Mouse (Mus musculus) CH12.LX (cell line): ENCODE measurements around the gene Amotl1. TPM values are rescaled to one million over a fixed set of nuclear protein-coding genes. Genes with fewer than 3 reads are reported as not detected.

Source experiments
- DNase-seq: peaks from one replicate; pipeline ENCODE4 v3.0.0-alpha.2; 2013; ENCODE audit errors: extremely low read depth
- H3K27ac ChIP-seq: 2 replicates; pipeline ENCODE4 v1.5.1; 2012; ENCODE audit warnings: low read depth, mild to moderate bottlenecking, control low read depth, moderate library complexity; ENCODE audit not compliant: insufficient read depth
- H3K27me3 ChIP-seq: replicated peaks from 2 replicates; pipeline ENCODE3; 2012; ENCODE audit warnings: inconsistent platforms
- H3K36me3 ChIP-seq, 2 experiments: replicated peaks in 1 of 2; 2 replicates each; pipeline versions ENCODE3 to v1.6.1; 2012; ENCODE audit warnings: inconsistent platforms in 1 of 2, low read length in 1 of 2, mild to moderate bottlenecking in 1 of 2, mixed read lengths in 1 of 2, moderate library complexity in 1 of 2; ENCODE audit not compliant: control insufficient read depth in 1 of 2, insufficient read depth in 1 of 2
- H3K4me1 ChIP-seq, 2 experiments: 2 replicates each; pipeline ENCODE4 v1.6.1; 2012; ENCODE audit warnings: inconsistent platforms in 1 of 2, moderate library complexity in 1 of 2; ENCODE audit not compliant: insufficient read depth in 2 of 2, control insufficient read depth in 1 of 2
- H3K4me2 ChIP-seq: 2 replicates; pipeline ENCODE4 v1.6.1; 2012; ENCODE audit warnings: low read depth, mild to moderate bottlenecking, control low read depth; ENCODE audit not compliant: poor library complexity, insufficient read depth, severe bottlenecking
- H3K4me3 ChIP-seq, 3 experiments: fragments of 150-350 bp in 1 of 3; sonication (generic) in 1 of 3; replicated peaks in 1 of 3; 2 replicates each; pipeline versions ENCODE3 to v1.5.1; 2011 to 2012; ENCODE audit warnings: low read depth in 2 of 3, low read length in 2 of 3, mild to moderate bottlenecking in 2 of 3, moderate library complexity in 2 of 3, control low read depth in 1 of 3, improper control_type of control experiment in 1 of 3, inconsistent platforms in 1 of 3, mixed read lengths in 1 of 3; ENCODE audit not compliant: poor library complexity in 1 of 3
- H3K79me2 ChIP-seq: replicated peaks from 2 replicates; pipeline ENCODE4 v1.6.1; 2012; ENCODE audit warnings: mild to moderate bottlenecking, moderate library complexity; ENCODE audit not compliant: control insufficient read depth, poor library complexity, insufficient read depth, severe bottlenecking; ENCODE audit errors: extremely low read depth
- H3K9ac ChIP-seq: 2 replicates; pipeline ENCODE4 v1.6.1; 2012; ENCODE audit warnings: low read depth, mild to moderate bottlenecking, control low read depth, moderate library complexity; ENCODE audit not compliant: insufficient read depth
- H3K9me3 ChIP-seq: replicated peaks from 2 replicates; pipeline ENCODE3; 2012; ENCODE audit warnings: low read length, inconsistent platforms, mixed read lengths
- CHD2 ChIP-seq: IDR thresholded peaks from 2 replicates; pipeline ENCODE4 v1.6.1; 2011; ENCODE audit warnings: low read length, improper control_type of control experiment
- CTCF ChIP-seq, 2 experiments: IDR thresholded peaks in 1 of 2; conservative IDR thresholded peaks in 1 of 2; 2 replicates each; pipeline ENCODE4 v1.5.1; 2011 to 2012; ENCODE audit warnings: low read depth in 2 of 2, low read length in 2 of 2, improper control_type of control experiment in 1 of 2, inconsistent platforms in 1 of 2, mild to moderate bottlenecking in 1 of 2, moderate library complexity in 1 of 2
- E2F4 ChIP-seq: IDR thresholded peaks from 2 replicates; pipeline ENCODE4 v1.6.1; 2011; ENCODE audit warnings: low read depth, low read length, improper control_type of control experiment; ENCODE audit not compliant: insufficient replicate concordance
- ELF1 ChIP-seq: IDR thresholded peaks from 2 replicates; pipeline ENCODE4 v1.6.1; 2014; ENCODE audit warnings: low read depth, mild to moderate bottlenecking, inconsistent platforms, low read length, improper control_type of control experiment
- EP300 ChIP-seq: IDR thresholded peaks from 2 replicates; pipeline ENCODE4 v1.6.1; 2011; ENCODE audit warnings: low read length, improper control_type of control experiment
- ETS1 ChIP-seq: conservative IDR thresholded peaks from 2 replicates; pipeline ENCODE4 v1.6.1; 2012; ENCODE audit warnings: low read depth, mild to moderate bottlenecking, inconsistent platforms, low read length, improper control_type of control experiment, moderate library complexity
- JUN ChIP-seq: IDR thresholded peaks from 2 replicates; pipeline ENCODE4 v1.6.1; 2011; ENCODE audit warnings: low read depth, mild to moderate bottlenecking, low read length, improper control_type of control experiment, moderate library complexity; ENCODE audit not compliant: insufficient read depth
- JUND ChIP-seq: conservative IDR thresholded peaks from 2 replicates; pipeline ENCODE4 v1.6.1; 2011; ENCODE audit warnings: low read depth, low read length, improper control_type of control experiment
- KAT2A ChIP-seq: IDR thresholded peaks from 2 replicates; pipeline ENCODE4 v1.6.1; 2012; ENCODE audit warnings: low read length, improper control_type of control experiment, inconsistent platforms; ENCODE audit not compliant: insufficient replicate concordance
- MAFK ChIP-seq: IDR thresholded peaks from 2 replicates; pipeline ENCODE4 v1.6.1; 2011; ENCODE audit warnings: low read length, improper control_type of control experiment; ENCODE audit not compliant: insufficient replicate concordance
- MAX ChIP-seq: IDR thresholded peaks from 2 replicates; pipeline ENCODE4 v1.6.1; 2011; ENCODE audit warnings: low read length, improper control_type of control experiment
- MAZ ChIP-seq: IDR thresholded peaks from 2 replicates; pipeline ENCODE4 v1.6.1; 2012; ENCODE audit warnings: low read depth, mild to moderate bottlenecking, inconsistent platforms, low read length, improper control_type of control experiment, moderate library complexity
- MXI1 ChIP-seq: IDR thresholded peaks from 2 replicates; pipeline ENCODE4 v1.6.1; 2011; ENCODE audit warnings: mild to moderate bottlenecking, low read depth, low read length, improper control_type of control experiment
- MYC ChIP-seq: IDR thresholded peaks from 2 replicates; pipeline ENCODE4 v1.6.1; 2011; ENCODE audit warnings: low read depth, mild to moderate bottlenecking, improper control_type of control experiment, low read length
- NELFE ChIP-seq: IDR thresholded peaks from 2 replicates; pipeline ENCODE4 v1.6.1; 2011; ENCODE audit warnings: low read depth, low read length, improper control_type of control experiment
- NRF1 ChIP-seq: IDR thresholded peaks from 2 replicates; pipeline ENCODE4 v1.6.1; 2014; ENCODE audit warnings: low read depth, mild to moderate bottlenecking, inconsistent platforms, low read length, improper control_type of control experiment, moderate library complexity
- PAX5 ChIP-seq: IDR thresholded peaks from 2 replicates; pipeline ENCODE4 v1.6.1; 2012; ENCODE audit warnings: low read length, inconsistent platforms, mixed read lengths
- POLR2A ChIP-seq: IDR thresholded peaks from 2 replicates; pipeline ENCODE4 v1.6.1; 2011; ENCODE audit warnings: low read depth, mild to moderate bottlenecking, improper control_type of control experiment, low read length
- RCOR1 ChIP-seq: conservative IDR thresholded peaks from 2 replicates; pipeline ENCODE4 v1.6.1; 2012; ENCODE audit warnings: low read depth, mild to moderate bottlenecking, inconsistent platforms, low read length, improper control_type of control experiment
- TBP ChIP-seq: conservative IDR thresholded peaks from 2 replicates; pipeline ENCODE4 v1.6.1; 2011; ENCODE audit warnings: low read depth, low read length, improper control_type of control experiment
- TCF12 ChIP-seq: IDR thresholded peaks from 2 replicates; pipeline ENCODE4 v1.6.1; 2014; ENCODE audit warnings: low read depth, mild to moderate bottlenecking, inconsistent platforms, low read length, improper control_type of control experiment
- USF1 ChIP-seq: IDR thresholded peaks from 2 replicates; pipeline ENCODE4 v1.6.1; 2014; ENCODE audit warnings: low read depth, mild to moderate bottlenecking, inconsistent platforms, low read length, improper control_type of control experiment
- ZC3H11A ChIP-seq: IDR thresholded peaks from 2 replicates; pipeline ENCODE4 v1.6.1; 2012; ENCODE audit warnings: low read depth, mild to moderate bottlenecking, inconsistent platforms, low read length, improper control_type of control experiment
- ZKSCAN1 ChIP-seq: IDR thresholded peaks from 2 replicates; pipeline ENCODE4 v1.6.1; 2012; ENCODE audit warnings: low read depth, inconsistent platforms, low read length, improper control_type of control experiment, borderline replicate concordance
- ZMIZ1 ChIP-seq: IDR thresholded peaks from 2 replicates; pipeline ENCODE4 v1.6.1; 2012; ENCODE audit warnings: low read depth, mild to moderate bottlenecking, inconsistent platforms, low read length, improper control_type of control experiment
- dilution Hi-C: fragments of 300-500 bp; cut with MboI; formaldehyde crosslinking; loops from 2 replicates; pipeline ENCODE4 v1.14.3; 2020; ENCODE audit warnings: low sequenced_read_pairs; ENCODE audit not compliant: extremely low pct_unique_long_range_greater_than_20kb, extremely low pct_ligation_motif_present
- in situ Hi-C: fragments of 300-500 bp; cut with MboI; formaldehyde crosslinking; loops from 3 replicates; pipeline ENCODE4 v1.14.3; 2019; ENCODE audit warnings: low sequenced_read_pairs, low pct_ligation_motif_present, low pct_unique_long_range_greater_than_20kb, mixed read lengths
- polyA plus RNA-seq: library from polyadenylated mRNA; unstranded; fragments of >175 nt; gene quantifications from 2 replicates; pipeline ENCODE4 v1.2.1, GENCODE M21; 2012; ENCODE audit warnings: low read depth; ENCODE audit not compliant: insufficient read length
- total RNA-seq, 2 experiments: library from RNA; depleted of rRNA; stranded (reverse); fragments of 300-350 nt in 1 of 2; fragments of >200 nt in 1 of 2; gene quantifications; 2 replicates each; pipeline ENCODE4 v1.2.3; 2012 to 2014

Gene Amotl1
- total and polyA plus RNA-seq, 3 experiments, result 0.93 to 2.7 (median 1.2) TPM

DNA sequence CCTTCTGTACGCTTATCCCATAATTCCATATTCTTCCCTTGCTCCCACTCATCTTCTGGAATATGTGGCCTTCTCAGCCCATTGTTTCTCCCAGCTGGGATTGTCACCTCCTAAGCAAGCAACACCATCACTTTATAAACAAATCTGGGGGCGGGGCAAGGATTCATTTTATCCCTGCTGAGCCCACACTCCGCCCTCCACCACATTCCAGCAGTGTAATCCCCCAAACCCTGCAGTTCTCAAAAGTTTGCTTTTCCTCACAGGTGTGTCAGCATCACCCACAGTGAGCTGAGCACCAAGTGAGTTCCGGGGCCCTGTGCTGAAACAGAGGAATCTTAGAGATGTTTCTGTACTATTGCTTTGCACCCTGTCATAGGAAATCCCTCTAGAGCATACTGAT is 20.9 kb downstream of the Amotl1 start:
- dilution Hi-C loops, result no loop called here
- Histone ChIP-seq H3K79me2 (no peaks in the 10 kb centered on the region), H3K27ac (no peak overlapping the region), H3K36me3 (no peaks in the 10 kb centered on the region), H3K9ac (no peak overlapping the region), H3K9me3 (no peaks in the 10 kb centered on the region), H3K4me2 (no peak overlapping the region), H3K4me3 (no peak overlapping the region), H3K27me3 (no peaks in the 10 kb centered on the region), H3K4me1 (peaks cover 13% of the 10 kb centered on the region in 2 experiments; a peak in 3 of 4 replicates)
- DNase-seq, result no peak
- no peak for TF ChIP-seq MAFK
- TF ChIP-seq MAZ, result no peak
- no peak for TF ChIP-seq TBP
- no peak for TF ChIP-seq E2F4
- TF ChIP-seq CHD2, result no peak
- TF ChIP-seq ZC3H11A, result no peak
- no peak for TF ChIP-seq ETS1
- no peak for TF ChIP-seq ZMIZ1
- TF ChIP-seq ELF1, result no peak
- in situ Hi-C loops, result no loop called here

DNA sequence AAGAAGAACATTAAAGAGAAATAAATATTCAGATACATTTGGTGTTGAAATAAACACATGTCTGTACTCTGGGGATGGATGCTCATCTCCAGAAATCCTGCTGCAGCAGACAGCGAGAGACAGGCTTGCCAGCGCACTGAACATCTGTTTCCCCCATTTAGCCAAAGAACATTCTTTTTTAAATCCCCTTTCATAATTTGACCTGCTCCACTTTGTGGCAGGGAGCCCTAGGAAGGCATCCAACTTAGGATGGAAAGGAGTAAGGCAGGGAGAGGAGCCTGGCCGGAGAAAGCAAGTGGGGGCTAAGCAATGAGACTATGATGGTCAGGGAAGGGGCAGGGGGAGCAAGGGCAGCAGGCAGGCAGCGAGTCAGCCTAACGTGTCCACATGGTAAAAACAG is 21.6 kb downstream of the Amotl1 start:
- Histone ChIP-seq H3K9me3 (no peaks in the 10 kb centered on the region), H3K27ac (no peak overlapping the region), H3K27me3 (no peaks in the 10 kb centered on the region), H3K4me2 (no peak overlapping the region), H3K79me2 (no peaks in the 10 kb centered on the region), H3K9ac (no peak overlapping the region), H3K4me3 (no peak overlapping the region), H3K4me1 (peaks cover 13% of the 10 kb centered on the region in 2 experiments; a peak in 3 of 4 replicates), H3K36me3 (no peaks in the 10 kb centered on the region)
- dilution Hi-C loops (no loop called here), in situ Hi-C loops (no loop called here)
- TF ChIP-seq PAX5 (no peak), JUN (no peak), POLR2A (no peak), JUND (no peak), NELFE (no peak), RCOR1 (no peak), ELF1 (no peak), MYC (no peak), EP300 (no peak), NRF1 (no peak), MAX (no peak), TCF12 (no peak), MXI1 (no peak), CHD2 (no peak), KAT2A (no peak), CTCF (conservative IDR thresholded peaks at IDR 0.05 in 1 of 2, IDR thresholded peaks at IDR 0.05 in 1 of 2; ENCODE audit: low read depth in 2 of 2, low read length in 2 of 2) (no peak), USF1 (no peak), ZKSCAN1 (no peak), ZC3H11A (no peak)
- DNase-seq, result no peak
